Mouse (Mus musculus) CH12.LX (cell line): ENCODE data around the gene Hist1h4a.

Experiments used
- CTCF ChIP-seq, 2 experiments: IDR thresholded peaks in 1 of 2; conservative IDR thresholded peaks in 1 of 2; 2 replicates each; pipeline ENCODE4 v1.5.1; 2011 to 2012; ENCODE audit warnings: low read depth in 2 of 2, low read length in 2 of 2, improper control_type of control experiment in 1 of 2, inconsistent platforms in 1 of 2, mild to moderate bottlenecking in 1 of 2, moderate library complexity in 1 of 2
- SMC3 ChIP-seq: IDR thresholded peaks from 2 replicates; pipeline ENCODE4 v1.6.1; 2011; ENCODE audit warnings: low read depth, low read length, improper control_type of control experiment
- USF2 ChIP-seq: conservative IDR thresholded peaks from 2 replicates; pipeline ENCODE4 v1.6.1; 2011; ENCODE audit warnings: low read depth, low read length, improper control_type of control experiment

DNA sequence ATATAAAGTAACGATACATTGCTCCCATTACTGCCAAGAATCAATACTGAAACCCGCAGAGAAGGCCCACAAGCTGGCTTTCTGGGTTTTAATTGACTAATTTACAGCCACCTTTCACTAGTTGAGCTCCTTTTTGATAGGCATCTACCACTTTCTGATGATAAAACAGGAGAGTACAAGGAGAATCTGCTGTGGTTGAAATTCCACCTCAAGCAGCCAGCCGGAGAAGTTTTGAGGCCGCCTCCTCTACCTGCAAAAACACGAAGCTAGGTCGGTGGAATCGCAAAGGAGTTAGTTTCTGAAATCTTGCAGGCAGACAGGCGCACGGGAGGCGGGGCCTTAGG lies 2.2 kb upstream of the Hist1h4a start:
- TF ChIP-seq SMC3: no peak
- TF ChIP-seq CTCF (conservative IDR thresholded peaks at IDR 0.05 in 1 of 2, IDR thresholded peaks at IDR 0.05 in 1 of 2; ENCODE audit: low read depth in 2 of 2, low read length in 2 of 2): no peak
- no peak for TF ChIP-seq USF2
